Mouse (Mus musculus): Measurements from ENCODE around the gene Eef1g. TPM values are rescaled to one million over a fixed set of nuclear protein-coding genes. Genes with fewer than 3 reads are reported as not detected.
"Not testable (repeated sequence)": the region's sequence is repeated elsewhere in the genome, so short reads cannot be mapped to it uniquely, and the experiment has no call there.

Eef1g gene
- total and polyA plus RNA-seq, 2 experiments from 2014 or later, result 269 to 524 TPM

- Histone ChIP-seq H3K9ac (no peak overlapping the region), H3K4me1 (ENCODE audit: insufficient read depth) (no peaks in the 10 kb centered on the region), H3K4me3 (ENCODE audit: low read depth, low read length) (no peak overlapping the region), H3K9me3 (ENCODE audit: low read length) (no peaks in the 10 kb centered on the region), H3K27me3 (ENCODE audit: insufficient read depth, low read length) (no peaks in the 10 kb centered on the region), H3K27ac (ENCODE audit: low read depth, low read length) (no peak overlapping the region), H3K36me3 (ENCODE audit: insufficient read depth) (no peaks in the 10 kb centered on the region), H3K4me2 (ENCODE audit: low read depth) (no peak overlapping the region)
- DNase-seq (no peak), ATAC-seq (no peak)
- no peak for TF ChIP-seq CTCF (IDR thresholded peaks at IDR 0.05; ENCODE audit: low read depth)
- 93% methylated on average over 6 of the region's 6 CpGs for WGBS
These were observed 29.8 kb downstream of the Eef1g start for GRCm38 (mm10) chr19:8996601-8997000.

DNA sequence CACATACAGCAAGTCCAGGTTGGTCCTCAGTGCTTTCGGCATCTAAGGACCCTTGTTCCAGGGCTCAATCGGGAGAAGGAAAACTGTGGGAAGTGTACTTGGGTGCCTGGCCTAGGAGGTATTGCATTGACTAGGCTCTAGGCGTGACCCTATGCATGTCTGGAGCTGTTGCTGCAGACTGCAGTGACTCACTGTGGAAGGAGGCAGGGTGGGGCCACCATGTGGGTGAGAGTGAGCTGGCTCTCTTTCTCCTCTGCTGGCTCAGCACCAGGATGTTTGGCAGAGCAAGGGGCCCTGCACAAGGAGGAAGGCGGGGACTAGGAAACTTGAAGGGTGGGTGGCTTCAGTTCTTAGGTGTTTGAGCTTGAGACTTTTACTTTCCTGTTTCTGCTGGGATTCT, 30.7 kb downstream of the Eef1g start:
- H3K27me3 ChIP-seq (ENCODE audit: insufficient read depth, low read length), result no peaks in the 10 kb centered on the region
- no peak overlapping the region for H3K4me3 ChIP-seq (ENCODE audit: low read depth, low read length)
- peak; percentile 68 for ATAC-seq
- H3K4me1 ChIP-seq (ENCODE audit: insufficient read depth), result no peaks in the 10 kb centered on the region
- no peaks in the 10 kb centered on the region for H3K9me3 ChIP-seq (ENCODE audit: low read length)
- H3K9ac ChIP-seq, result no peak overlapping the region
- TF ChIP-seq CTCF (IDR thresholded peaks at IDR 0.05; ENCODE audit: low read depth), result no peak
- 46% methylated on average over 4 of the region's 4 CpGs for WGBS
- H3K36me3 ChIP-seq (ENCODE audit: insufficient read depth), result no peaks in the 10 kb centered on the region
- peak; percentile 40 for DNase-seq
- no peak overlapping the region for H3K4me2 ChIP-seq (ENCODE audit: low read depth)
- no peak overlapping the region for H3K27ac ChIP-seq (ENCODE audit: low read depth, low read length)

DNA sequence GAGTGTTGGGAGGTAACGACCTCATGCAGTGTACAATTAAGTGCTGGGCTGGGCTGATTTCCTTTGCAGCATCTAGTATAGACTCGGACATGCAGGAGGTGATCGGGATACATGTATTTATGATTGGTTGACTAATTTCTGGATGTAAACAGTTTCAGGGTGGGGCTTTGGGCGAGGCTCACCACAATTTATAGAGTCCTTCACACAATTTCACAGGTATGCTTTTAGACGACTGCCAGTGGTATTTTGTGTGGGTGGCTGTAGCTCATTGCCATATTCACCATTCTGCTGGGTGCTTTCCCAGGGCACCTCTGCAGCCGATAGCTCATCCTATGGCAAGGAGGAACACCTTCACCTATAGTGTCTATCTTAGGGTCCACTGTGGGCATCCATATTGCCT, 31.7 kb downstream of the Eef1g start:
- H3K9ac ChIP-seq, result no peak overlapping the region
- H3K27me3 ChIP-seq (ENCODE audit: insufficient read depth, low read length), result no peaks in the 10 kb centered on the region
- no peaks in the 10 kb centered on the region for H3K4me1 ChIP-seq (ENCODE audit: insufficient read depth)
- 73% methylated on average over 6 of the region's 6 CpGs for WGBS
- no peak overlapping the region for H3K4me2 ChIP-seq (ENCODE audit: low read depth)
- DNase-seq (no peak), ATAC-seq (no peak)
- H3K9me3 ChIP-seq (ENCODE audit: low read length), result no peaks in the 10 kb centered on the region
- no peak overlapping the region for H3K4me3 ChIP-seq (ENCODE audit: low read depth, low read length)
- H3K36me3 ChIP-seq (ENCODE audit: insufficient read depth), result no peaks in the 10 kb centered on the region
- TF ChIP-seq CTCF (IDR thresholded peaks at IDR 0.05; ENCODE audit: low read depth), result no peak
- H3K27ac ChIP-seq (ENCODE audit: low read depth, low read length), result no peak overlapping the region

DNA sequence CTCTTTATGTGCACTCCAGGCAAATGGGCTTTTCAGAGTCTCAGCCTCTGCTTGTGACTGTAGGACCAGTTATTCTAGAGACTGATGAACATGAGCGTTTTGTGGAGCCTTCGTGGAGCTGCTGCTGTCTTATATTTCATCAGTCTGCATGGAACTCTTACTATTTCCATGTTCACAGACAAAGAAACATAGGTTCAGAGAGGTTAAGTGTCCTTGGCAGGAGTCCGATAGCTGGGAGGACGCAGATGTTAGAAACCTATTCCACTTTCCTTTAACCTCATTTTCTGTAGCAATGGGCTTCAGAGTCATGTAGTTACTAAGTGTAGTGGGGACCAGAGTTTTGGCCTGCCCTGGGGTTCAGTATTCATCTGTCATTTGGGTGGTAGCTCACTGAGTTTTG, 32.4 kb downstream of the Eef1g start:
- Histone ChIP-seq H3K27me3 (ENCODE audit: insufficient read depth, low read length) (no peaks in the 10 kb centered on the region), H3K36me3 (ENCODE audit: insufficient read depth) (no peaks in the 10 kb centered on the region), H3K27ac (ENCODE audit: low read depth, low read length) (no peak overlapping the region), H3K4me1 (ENCODE audit: insufficient read depth) (no peaks in the 10 kb centered on the region), H3K4me3 (ENCODE audit: low read depth, low read length) (no peak overlapping the region), H3K9me3 (ENCODE audit: low read length) (no peaks in the 10 kb centered on the region), H3K9ac (no peak overlapping the region), H3K4me2 (ENCODE audit: low read depth) (no peak overlapping the region)
- 91% methylated on average over 4 of the region's 4 CpGs for WGBS
- ATAC-seq (no peak), DNase-seq (no peak)
- no peak for TF ChIP-seq CTCF (IDR thresholded peaks at IDR 0.05; ENCODE audit: low read depth)

GRCm38 (mm10) chr19:9006915-9007314, 40.1 kb downstream of the Eef1g start:
- 94% methylated on average over 2 of the region's 2 CpGs for WGBS
- H3K9me3 ChIP-seq (ENCODE audit: low read length); H3K4me1 ChIP-seq (ENCODE audit: insufficient read depth); ATAC-seq; H3K27ac ChIP-seq (ENCODE audit: low read depth, low read length); H3K36me3 ChIP-seq (ENCODE audit: insufficient read depth); H3K9ac ChIP-seq; H3K27me3 ChIP-seq (ENCODE audit: insufficient read depth, low read length); H3K4me3 ChIP-seq (ENCODE audit: low read depth, low read length); H3K4me2 ChIP-seq (ENCODE audit: low read depth); DNase-seq: not testable (repeated sequence)

GRCm38 (mm10) chr19:9019298-9019697, 52.5 kb downstream of the Eef1g start:
- Histone ChIP-seq H3K27ac (ENCODE audit: low read depth, low read length) (no peak overlapping the region), H3K4me2 (ENCODE audit: low read depth) (no peak overlapping the region), H3K9me3 (ENCODE audit: low read length) (no peaks in the 10 kb centered on the region), H3K4me1 (ENCODE audit: insufficient read depth) (no peaks in the 10 kb centered on the region), H3K9ac (no peak overlapping the region), H3K4me3 (ENCODE audit: low read depth, low read length) (no peak overlapping the region), H3K36me3 (ENCODE audit: insufficient read depth) (no peaks in the 10 kb centered on the region), H3K27me3 (ENCODE audit: insufficient read depth, low read length) (no peaks in the 10 kb centered on the region)
- TF ChIP-seq CTCF (IDR thresholded peaks at IDR 0.05; ENCODE audit: low read depth), result no peak
- DNase-seq (no peak), ATAC-seq (no peak)
- 87% methylated on average over 3 of the region's 3 CpGs for WGBS

GRCm38 (mm10) chr19:9023021-9023778, 56.4 kb downstream of the Eef1g start:
- no peak for TF ChIP-seq CTCF (IDR thresholded peaks at IDR 0.05; ENCODE audit: low read depth)
- WGBS, result 44% methylated on average over 11 of the region's 11 CpGs
- ATAC-seq (peak; percentile 38; the same call in 1 of the 2 replicates), DNase-seq (peak; percentile 10)
- Histone ChIP-seq H3K27me3 (ENCODE audit: insufficient read depth, low read length) (no peaks in the 10 kb centered on the region), H3K27ac (ENCODE audit: low read depth, low read length) (peak overlapping the region; percentile 29; the same call in 1 of the 2 replicates), H3K36me3 (ENCODE audit: insufficient read depth) (no peaks in the 10 kb centered on the region), H3K4me1 (ENCODE audit: insufficient read depth) (no peaks in the 10 kb centered on the region), H3K9ac (no peak overlapping the region), H3K4me2 (ENCODE audit: low read depth) (no peak overlapping the region), H3K9me3 (ENCODE audit: low read length) (no peaks in the 10 kb centered on the region), H3K4me3 (ENCODE audit: low read depth, low read length) (no peak overlapping the region)
